Mouse (Mus musculus): ENCODE results near the gene Tert. TPM values are rescaled to one million over a fixed set of nuclear protein-coding genes. Genes with fewer than 3 reads are reported as not detected.

Gene Tert
- 5.8 and 6.6 TPM in 2 replicates for polyA plus RNA-seq (2015; fragmentation: Nextera tagmentation; extraction: Ambion mirVana)

DNA sequence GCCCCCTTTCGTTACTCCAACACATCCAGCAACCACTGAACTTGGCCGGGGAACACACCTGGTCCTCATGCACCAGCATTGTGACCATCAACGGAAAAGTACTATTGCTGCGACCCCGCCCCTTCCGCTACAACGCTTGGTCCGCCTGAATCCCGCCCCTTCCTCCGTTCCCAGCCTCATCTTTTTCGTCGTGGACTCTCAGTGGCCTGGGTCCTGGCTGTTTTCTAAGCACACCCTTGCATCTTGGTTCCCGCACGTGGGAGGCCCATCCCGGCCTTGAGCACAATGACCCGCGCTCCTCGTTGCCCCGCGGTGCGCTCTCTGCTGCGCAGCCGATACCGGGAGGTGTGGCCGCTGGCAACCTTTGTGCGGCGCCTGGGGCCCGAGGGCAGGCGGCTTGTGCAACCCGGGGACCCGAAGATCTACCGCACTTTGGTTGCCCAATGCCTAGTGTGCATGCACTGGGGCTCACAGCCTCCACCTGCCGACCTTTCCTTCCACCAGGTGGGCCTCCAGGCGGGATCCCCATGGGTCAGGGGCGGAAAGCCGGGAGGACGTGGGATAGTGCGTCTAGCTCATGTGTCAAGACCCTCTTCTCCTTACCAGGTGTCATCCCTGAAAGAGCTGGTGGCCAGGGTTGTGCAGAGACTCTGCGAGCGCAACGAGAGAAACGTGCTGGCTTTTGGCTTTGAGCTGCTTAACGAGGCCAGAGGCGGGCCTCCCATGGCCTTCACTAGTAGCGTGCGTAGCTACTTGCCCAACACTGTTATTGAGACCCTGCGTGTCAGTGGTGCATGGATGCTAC lies at the start of gene Tert:
Gene Tert, plus strand, starts transcription at position 167 of the 805 bp plus-strand sequence.
- peak within 1 kb of the TSS; percentile 58 for H3K4me3 ChIP-seq (replicated peaks)
- WGBS = 10% methylated on average over 47 of the region's 47 CpGs
- H3K27me3 ChIP-seq (replicated peaks) = no peaks in the 10 kb centered on the region
- peak; percentile 92 for ATAC-seq (ENCODE audit: low FRiP score)
- H3K4me1 ChIP-seq = peaks cover 34% of the 10 kb centered on the region
- peak within 1 kb of the TSS; percentile 97 for H3K4me2 ChIP-seq
- H3K9me3 ChIP-seq (replicated peaks) = no peaks in the 10 kb centered on the region
- H3K27ac ChIP-seq (replicated peaks) = no peak within 1 kb of the TSS
- H3K36me3 ChIP-seq = peaks cover 6% of the 10 kb centered on the region
- peak within 1 kb of the TSS; percentile 71 for H3K9ac ChIP-seq (replicated peaks)

DNA sequence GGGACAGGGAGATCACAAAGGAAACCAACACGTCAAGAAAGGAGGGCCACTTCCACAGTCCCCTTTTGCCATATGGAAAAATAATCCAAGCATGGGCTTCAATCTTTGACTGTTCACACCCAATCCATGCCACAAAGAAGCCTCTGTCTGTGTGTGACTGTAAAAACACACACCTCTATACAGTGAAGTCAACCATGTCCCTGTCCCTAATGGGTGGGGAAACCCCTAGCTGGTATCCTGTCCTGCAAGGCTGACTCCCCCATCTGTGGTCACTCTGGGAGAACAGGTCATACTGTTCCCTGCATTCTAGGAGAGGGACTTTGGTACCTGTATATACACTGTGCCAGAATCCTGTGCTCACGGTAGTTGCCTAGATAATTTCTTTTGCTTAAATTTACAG lies 49.4 kb upstream of the Tert start:
- H3K9me3 ChIP-seq (replicated peaks) = no peaks in the 10 kb centered on the region
- ATAC-seq (ENCODE audit: low FRiP score) = no peak
- 0 out of 2 replicates have a peak, but pooled peaks cover 6% of the 10 kb centered on the region for H3K27me3 ChIP-seq (replicated peaks)
- H3K4me1 ChIP-seq = no peaks in the 10 kb centered on the region
- no peak overlapping the region for H3K4me2 ChIP-seq
- WGBS = 65% methylated on average over 2 of the region's 2 CpGs
- H3K9ac ChIP-seq (replicated peaks) = no peak overlapping the region
- no peak overlapping the region for H3K27ac ChIP-seq (replicated peaks)
- H3K36me3 ChIP-seq = no peaks in the 10 kb centered on the region
- no peak overlapping the region for H3K4me3 ChIP-seq (replicated peaks)

DNA sequence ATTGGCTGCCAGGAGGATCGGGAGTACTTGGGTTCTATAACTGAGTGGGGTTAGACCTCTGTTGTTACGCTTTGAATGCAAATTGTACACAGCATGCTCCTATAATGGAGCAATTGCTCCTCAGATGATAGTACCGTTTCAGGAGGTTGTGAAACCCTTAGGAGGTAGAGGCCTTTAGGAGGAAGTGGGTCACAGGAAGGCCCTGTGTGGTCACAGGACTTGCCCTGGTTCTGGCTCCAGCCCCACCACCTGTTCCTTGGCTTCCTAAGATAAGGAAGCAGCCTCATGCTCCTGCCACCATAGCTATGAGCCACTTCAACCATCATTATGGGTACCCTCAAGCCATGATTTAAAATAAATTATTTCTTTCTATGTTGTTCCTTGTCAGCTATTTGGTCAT lies 35.2 kb upstream of the Tert start:
- Histone ChIP-seq H3K27ac (replicated peaks) (no peak overlapping the region), H3K27me3 (replicated peaks) (peaks cover 21% of the 10 kb centered on the region; the same call in 1 of the 2 replicates)
- 76% methylated on average over 3 of the region's 3 CpGs for WGBS

DNA sequence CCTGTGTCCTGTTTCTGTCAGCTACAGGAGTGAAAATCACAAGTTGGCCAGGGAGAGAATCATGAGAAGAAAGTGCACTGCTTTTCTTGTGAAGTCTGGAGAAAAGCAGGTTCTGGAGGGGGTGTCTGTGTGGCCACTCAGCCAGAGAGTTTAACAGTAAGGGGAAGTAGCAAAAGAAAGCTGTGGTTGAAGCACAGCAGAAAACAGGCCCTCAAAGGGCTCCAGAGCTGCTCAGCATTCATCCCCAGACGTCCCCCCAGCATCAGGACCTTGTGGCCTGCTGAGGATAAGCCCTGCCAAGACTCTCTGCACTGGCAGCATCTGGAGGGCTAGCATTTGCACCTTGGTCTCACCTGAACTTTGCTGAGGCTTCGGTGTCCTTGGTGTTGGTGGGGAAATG lies 34.2 kb upstream of the Tert start:
- Histone ChIP-seq H3K4me2 (no peak overlapping the region), H3K36me3 (no peaks in the 10 kb centered on the region), H3K9me3 (replicated peaks) (no peaks in the 10 kb centered on the region), H3K4me3 (replicated peaks) (no peak overlapping the region), H3K9ac (replicated peaks) (no peak overlapping the region), H3K27me3 (replicated peaks) (peaks cover 24% of the 10 kb centered on the region; the same call in 1 of the 2 replicates), H3K27ac (replicated peaks) (no peak overlapping the region), H3K4me1 (no peaks in the 10 kb centered on the region)
- 52% methylated on average over 2 of the region's 2 CpGs for WGBS
- no peak for ATAC-seq (ENCODE audit: low FRiP score)

More for the DNA sequence above, 35.2 kb upstream of the Tert start:
- no peak for ATAC-seq (ENCODE audit: low FRiP score)
- Histone ChIP-seq H3K4me1 (no peaks in the 10 kb centered on the region), H3K4me2 (no peak overlapping the region), H3K9ac (replicated peaks) (no peak overlapping the region), H3K36me3 (no peaks in the 10 kb centered on the region), H3K9me3 (replicated peaks) (no peaks in the 10 kb centered on the region), H3K4me3 (replicated peaks) (no peak overlapping the region)

DNA sequence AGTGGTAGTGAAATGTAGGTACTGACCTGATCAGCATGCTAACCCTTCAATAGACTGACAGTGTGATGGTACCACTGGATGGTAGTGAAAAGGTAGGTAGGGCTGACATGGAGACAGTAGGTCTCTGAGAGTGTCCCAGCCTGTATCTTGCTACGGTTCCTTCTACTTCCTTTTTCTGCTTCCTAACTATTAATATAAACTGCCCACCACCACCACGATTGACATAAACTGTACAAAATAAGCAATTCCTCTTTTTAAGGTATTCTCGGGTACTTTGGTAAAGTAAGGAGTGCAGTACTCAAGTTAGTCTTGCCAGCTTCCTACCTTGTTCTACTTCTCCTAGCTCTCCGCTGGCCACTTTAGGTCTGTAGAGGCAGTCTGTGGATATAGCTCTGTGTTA lies 30.4 kb upstream of the Tert start:
- Histone ChIP-seq H3K36me3 (no peaks in the 10 kb centered on the region), H3K27me3 (replicated peaks) (peaks cover 31% of the 10 kb centered on the region; the same call in 1 of the 2 replicates), H3K4me1 (no peaks in the 10 kb centered on the region), H3K9ac (replicated peaks) (no peak overlapping the region), H3K9me3 (replicated peaks) (no peaks in the 10 kb centered on the region), H3K4me3 (replicated peaks) (no peak overlapping the region), H3K4me2 (no peak overlapping the region), H3K27ac (replicated peaks) (no peak overlapping the region)
- WGBS = 75% methylated on average over 4 of the region's 4 CpGs
- no peak for ATAC-seq (ENCODE audit: low FRiP score)

DNA sequence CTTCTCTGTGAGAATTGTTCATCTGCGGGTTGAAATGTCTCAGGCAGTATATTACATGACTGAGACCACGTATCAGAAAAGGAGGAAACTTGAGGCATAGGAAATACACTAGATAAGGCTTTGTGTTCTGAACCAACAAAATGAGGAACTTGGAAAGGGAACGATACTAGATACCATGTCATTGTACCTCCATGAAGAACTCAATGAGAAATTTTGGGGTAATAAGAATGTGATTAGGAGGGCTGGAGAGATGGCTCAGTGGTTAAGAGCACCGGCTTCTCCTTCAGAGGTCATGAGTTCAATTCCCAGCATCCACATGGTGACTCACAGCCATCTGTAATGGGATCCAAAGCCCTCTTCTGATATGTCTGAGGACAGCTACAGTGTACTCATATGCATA lies 26.5 kb upstream of the Tert start:
- Histone ChIP-seq H3K4me1 (peaks cover 17% of the 10 kb centered on the region), H3K36me3 (no peaks in the 10 kb centered on the region), H3K9ac (replicated peaks) (no peak overlapping the region), H3K27me3 (replicated peaks) (peaks cover 22% of the 10 kb centered on the region; the same call in 1 of the 2 replicates), H3K9me3 (replicated peaks) (no peaks in the 10 kb centered on the region), H3K27ac (replicated peaks) (no peak overlapping the region), H3K4me3 (replicated peaks) (no peak overlapping the region), H3K4me2 (no peak overlapping the region)
- ATAC-seq (ENCODE audit: low FRiP score) = no peak
- 77% methylated on average over 4 of the region's 4 CpGs for WGBS

DNA sequence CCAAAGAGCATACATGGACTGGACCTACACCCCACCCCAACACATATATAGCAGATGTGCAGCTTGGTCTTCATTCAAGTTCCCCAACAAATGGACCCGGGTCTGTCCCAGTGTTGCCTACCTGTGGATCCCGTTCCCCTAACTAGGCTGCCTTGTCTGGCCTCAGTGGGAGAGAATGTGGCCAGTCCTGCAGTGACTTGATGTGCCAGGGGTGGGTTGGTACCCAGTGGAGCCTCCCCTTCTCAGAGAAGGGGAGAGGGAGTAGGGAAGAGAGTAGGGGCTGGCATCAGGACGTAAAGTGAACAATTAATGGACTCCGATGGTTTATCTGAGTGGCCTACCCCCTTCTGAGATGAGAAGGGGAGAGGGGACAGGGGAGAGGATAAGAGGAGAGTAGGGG lies 23.7 kb upstream of the Tert start:
- no peaks in the 10 kb centered on the region for H3K9me3 ChIP-seq (replicated peaks)
- peaks cover 29% of the 10 kb centered on the region for H3K4me1 ChIP-seq
- H3K27ac ChIP-seq (replicated peaks) = peak overlapping the region; percentile 87; the same call in 1 of the 2 replicates
- peak overlapping the region; percentile 91 for H3K4me2 ChIP-seq
- peaks cover 21% of the 10 kb centered on the region for H3K36me3 ChIP-seq
- H3K4me3 ChIP-seq (replicated peaks) = peak overlapping the region; percentile 72
- peaks cover 7% of the 10 kb centered on the region; the same call in 1 of the 2 replicates for H3K27me3 ChIP-seq (replicated peaks)
- 49% methylated on average over 4 of the region's 4 CpGs for WGBS
- peak; percentile 31 for ATAC-seq (ENCODE audit: low FRiP score)
- peak overlapping the region; percentile 90 for H3K9ac ChIP-seq (replicated peaks)

DNA sequence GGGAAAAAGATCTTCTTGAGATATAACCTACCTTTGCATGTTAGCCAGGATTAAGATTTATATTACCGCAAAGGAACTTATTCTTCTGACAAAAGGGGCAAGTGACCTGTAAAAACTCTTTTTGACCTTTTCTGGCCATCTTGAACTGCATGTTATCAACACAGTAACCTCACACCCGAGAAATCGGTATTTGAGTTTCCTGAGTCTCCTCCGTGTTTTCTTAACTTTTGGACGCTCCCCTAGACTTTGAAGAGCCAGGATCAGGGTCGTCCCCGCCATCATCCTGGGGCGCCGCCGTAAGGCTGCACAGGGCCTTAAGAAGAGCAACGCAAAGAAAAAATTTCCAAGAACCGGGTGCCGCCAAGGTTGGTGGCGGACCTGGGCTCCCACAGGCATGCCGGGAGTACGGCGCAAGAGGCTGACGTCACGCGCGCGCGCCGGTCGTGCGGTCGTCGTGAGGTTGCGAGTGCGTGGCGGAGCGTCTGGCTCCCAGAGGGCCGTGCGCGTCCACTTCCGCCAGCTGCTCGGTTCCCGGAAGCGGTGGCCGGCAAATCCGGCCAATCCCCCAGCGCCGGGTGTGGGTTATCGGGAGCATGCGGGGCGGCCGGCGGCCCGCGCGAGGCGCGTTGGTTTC lies 23.1 kb upstream of the Tert start, which contains the start of gene Clptm1l:
Gene Clptm1l, plus strand, starts transcription at position 485 of the 634 bp plus-strand sequence.
- WGBS = under 1% methylated on average over 51 of the region's 53 CpGs
- H3K4me3 ChIP-seq (replicated peaks) = peak within 1 kb of the TSS; percentile 72
- H3K9ac ChIP-seq (replicated peaks) = peak within 1 kb of the TSS; percentile 90
- H3K27ac ChIP-seq (replicated peaks) = peak within 1 kb of the TSS; percentile 87
- peaks cover 3% of the 10 kb centered on the region; the same call in 1 of the 2 replicates for H3K27me3 ChIP-seq (replicated peaks)
- peak within 1 kb of the TSS; percentile 91 for H3K4me2 ChIP-seq
- no peaks in the 10 kb centered on the region for H3K9me3 ChIP-seq (replicated peaks)
- peaks cover 27% of the 10 kb centered on the region for H3K36me3 ChIP-seq
- peaks cover 29% of the 10 kb centered on the region for H3K4me1 ChIP-seq
- peak; percentile 99 for ATAC-seq (ENCODE audit: low FRiP score)

DNA sequence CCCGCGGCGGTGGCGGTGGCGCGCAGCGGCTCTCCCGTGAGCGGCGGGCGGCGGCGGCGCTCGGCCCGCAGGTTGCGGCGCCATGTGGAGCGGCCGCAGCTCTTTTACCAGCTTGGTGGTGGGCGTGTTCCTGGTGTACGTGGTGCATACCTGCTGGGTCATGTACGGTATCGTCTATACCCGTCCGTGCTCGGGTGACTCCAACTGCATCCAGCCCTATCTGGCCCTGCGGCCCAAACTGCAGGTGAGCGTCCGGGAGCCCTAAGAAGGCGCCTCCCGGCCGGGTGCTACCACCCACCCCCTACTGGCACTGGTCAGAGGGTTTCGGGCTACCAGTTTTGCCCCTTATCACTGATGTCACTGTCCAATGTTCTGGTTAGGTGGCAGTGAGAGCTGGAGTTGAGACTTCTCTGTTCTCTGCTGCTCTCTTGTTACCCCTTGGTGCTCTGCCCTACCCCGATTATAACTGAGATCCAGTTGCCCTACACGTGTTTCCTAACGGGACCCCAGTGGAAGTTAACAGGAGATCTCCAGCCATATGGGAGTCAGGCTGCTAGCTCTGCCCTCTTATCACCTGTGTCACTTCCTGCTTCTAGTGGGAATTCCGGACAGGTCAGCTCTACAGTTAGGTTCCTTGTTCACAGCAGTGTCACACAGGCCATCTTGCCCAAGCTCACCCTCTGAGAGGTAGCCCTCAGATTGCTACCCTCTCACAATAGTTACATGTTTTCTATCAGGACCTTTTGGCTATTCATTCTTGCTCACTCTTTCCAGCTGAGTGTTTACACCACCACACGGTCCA lies 22.4 kb upstream of the Tert start:
- H3K36me3 ChIP-seq = peaks cover 34% of the 10 kb centered on the region
- 4% methylated on average over 37 of the region's 39 CpGs for WGBS
- ATAC-seq (ENCODE audit: low FRiP score) = peak; percentile 80

DNA sequence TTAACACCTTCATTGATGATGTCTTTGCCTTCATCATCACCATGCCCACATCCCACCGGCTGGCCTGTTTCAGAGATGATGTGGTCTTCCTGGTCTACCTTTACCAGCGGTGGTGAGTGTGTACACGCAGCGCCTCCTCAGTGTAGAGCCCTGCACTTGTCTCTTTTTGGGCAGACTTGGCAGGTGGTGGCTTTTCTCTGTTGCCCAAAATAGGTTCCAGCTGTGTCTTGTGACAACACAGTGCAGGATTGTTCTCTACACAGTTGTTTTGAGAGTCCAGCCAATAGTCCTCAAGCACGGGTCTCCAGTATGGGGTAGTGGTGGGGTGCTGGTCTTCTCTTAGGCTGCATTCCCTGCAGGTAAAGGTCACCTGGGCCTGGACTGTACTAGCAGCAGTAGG lies 8.3 kb upstream of the Tert start:
- Histone ChIP-seq H3K4me2 (no peak overlapping the region), H3K9ac (replicated peaks) (no peak overlapping the region), H3K27ac (replicated peaks) (no peak overlapping the region), H3K36me3 (peaks cover 87% of the 10 kb centered on the region), H3K4me1 (no peaks in the 10 kb centered on the region), H3K9me3 (replicated peaks) (no peaks in the 10 kb centered on the region), H3K27me3 (replicated peaks) (no peaks in the 10 kb centered on the region), H3K4me3 (replicated peaks) (no peak overlapping the region)
- ATAC-seq (ENCODE audit: low FRiP score) = no peak
- 97% methylated on average over 5 of the region's 5 CpGs for WGBS

More for the DNA sequence above, 22.4 kb upstream of the Tert start:
- Histone ChIP-seq H3K4me2 (peak overlapping the region; percentile 91), H3K9me3 (replicated peaks) (no peaks in the 10 kb centered on the region), H3K4me3 (replicated peaks) (peak overlapping the region; percentile 72), H3K4me1 (peaks cover 29% of the 10 kb centered on the region), H3K9ac (replicated peaks) (peak overlapping the region; percentile 90), H3K27ac (replicated peaks) (peak overlapping the region; percentile 87), H3K27me3 (replicated peaks) (no peaks in the 10 kb centered on the region)

DNA sequence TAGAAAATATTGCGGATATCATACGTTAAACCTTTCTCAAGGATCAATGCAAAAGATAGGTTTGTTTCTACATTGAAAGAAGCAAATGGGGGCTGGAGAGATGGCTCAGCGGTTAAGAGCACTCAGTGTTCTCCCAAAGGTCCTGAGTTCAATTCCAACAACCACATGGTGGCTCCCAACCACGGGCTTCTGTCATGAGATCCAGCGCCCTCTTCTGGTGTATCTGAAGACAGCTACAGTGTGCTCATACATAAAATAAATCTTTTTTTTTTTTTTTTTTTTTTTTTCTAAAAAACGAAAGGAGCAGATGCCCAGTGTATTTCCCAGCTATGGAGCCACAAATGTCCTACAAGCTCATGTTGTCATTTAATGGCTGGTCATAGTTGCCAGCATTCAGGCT lies 6.1 kb upstream of the Tert start:
- Histone ChIP-seq H3K9ac (replicated peaks) (no peak overlapping the region), H3K4me2 (no peak overlapping the region), H3K36me3 (peaks cover 65% of the 10 kb centered on the region), H3K4me3 (replicated peaks) (no peak overlapping the region), H3K4me1 (no peaks in the 10 kb centered on the region), H3K27ac (replicated peaks) (no peak overlapping the region), H3K27me3 (replicated peaks) (no peaks in the 10 kb centered on the region), H3K9me3 (replicated peaks) (no peaks in the 10 kb centered on the region)
- no peak for ATAC-seq (ENCODE audit: low FRiP score)
- 69% methylated on average over 6 of the region's 6 CpGs for WGBS
